Mouse (Mus musculus) lung, adult 2 months (tissue): Measurements from ENCODE around the gene Olfr427. TPM values are rescaled to one million over a fixed set of nuclear protein-coding genes. Genes with fewer than 3 reads are reported as not detected.
A peak's percentile ranks its signal among the peaks of the same experiment; 100 is the strongest.

Source experiments
- DNase-seq: peaks from one replicate; pipeline ENCODE4 v3.0.0; 2022
- H3K4me1 ChIP-seq: fragments of 200-500 bp; 2 replicates; pipeline ENCODE4 v1.6.1; 2011; ENCODE audit warnings: low read length; ENCODE audit not compliant: control insufficient read depth, insufficient read depth
- H3K4me3 ChIP-seq: fragments of 200-500 bp; replicated peaks from 2 replicates; pipeline ENCODE3; 2011; ENCODE audit warnings: low read depth, mild to moderate bottlenecking, control low read depth, low read length; ENCODE audit errors: extremely low read depth
- CTCF ChIP-seq: fragments of 200-500 bp; IDR thresholded peaks from 2 replicates; pipeline ENCODE4 v1.5.1; 2011; ENCODE audit warnings: mild to moderate bottlenecking, low read length, control low read depth; ENCODE audit not compliant: insufficient read depth
- POLR2A ChIP-seq: fragments of 200-500 bp; IDR thresholded peaks from 2 replicates; pipeline ENCODE4 v1.6.1; 2011; ENCODE audit warnings: low read depth, mild to moderate bottlenecking, control low read depth, low read length, borderline replicate concordance; ENCODE audit errors: extremely low read depth
- WGBS: fragments of 180-500 bp; shearing (Covaris S2); methylation state at CpG from one replicate; pipeline ENCODE4 v1.1.7; 2018; 5-methylcytosine and 5-hydroxymethylcytosine counted together
- polyA plus RNA-seq: library from polyadenylated mRNA; depleted of rRNA; stranded (reverse); fragments of >200 nt; gene quantifications from 2 replicates; pipeline ENCODE4 v1.2.3, GENCODE M21; 2012; rRNA removed

Olfr427 gene
- polyA plus RNA-seq, 1 experiment: not detected

GRCm38 (mm10) chr1:174084031-174084430 is 12.7 kb upstream of the Olfr427 start, which contains the start of gene Olfr429:
Olfr429 (plus strand) TSS chr1:174084331.
- TF ChIP-seq POLR2A (no peak), CTCF (no peak)
- no peak within 1 kb of the TSS for H3K4me3 ChIP-seq
- H3K4me1 ChIP-seq: no peaks in the 10 kb centered on the region
- no peak for DNase-seq
- WGBS: 79% methylated on average over 2 of the region's 2 CpGs

- DNase-seq: no peak
- no peaks in the 10 kb centered on the region for H3K4me1 ChIP-seq
- TF ChIP-seq POLR2A (no peak), CTCF (peak; percentile 6; the same call in 1 of the 2 replicates)
- WGBS: 51% methylated on average over 2 of the region's 2 CpGs
- no peak overlapping the region for H3K4me3 ChIP-seq
Observed at GRCm38 (mm10) chr1:174103735-174104134, 7.0 kb downstream of the Olfr427 start.

- no peak within 1 kb of the TSS for H3K4me3 ChIP-seq
- WGBS: 42% methylated on average over 2 of the region's 2 CpGs
- TF ChIP-seq POLR2A (no peak), CTCF (no peak)
- H3K4me1 ChIP-seq: no peaks in the 10 kb centered on the region
- DNase-seq: no peak
Observed at GRCm38 (mm10) chr1:174121062-174121461, 24.4 kb downstream of the Olfr427 start, which contains the start of gene Olfr231. Olfr231 (minus strand) TSS chr1:174121162.

GRCm38 (mm10) chr1:174131217-174131616 is 34.5 kb downstream of the Olfr427 start, which contains the start of gene Olfr424:
Olfr424 (plus strand) TSS chr1:174131517.
- DNase-seq: no peak
- Histone ChIP-seq H3K4me1 (no peaks in the 10 kb centered on the region), H3K4me3 (no peak within 1 kb of the TSS)
- TF ChIP-seq POLR2A (no peak), CTCF (no peak)
- 59% methylated on average over 3 of the region's 3 CpGs for WGBS

- Histone ChIP-seq H3K4me3 (no peak overlapping the region), H3K4me1 (no peaks in the 10 kb centered on the region)
- no peak for DNase-seq
- no peak for TF ChIP-seq POLR2A
- TF ChIP-seq CTCF: no peak
- 69% methylated on average over 3 of the region's 3 CpGs for WGBS
Observed at GRCm38 (mm10) chr1:174131999-174132398, 35.3 kb downstream of the Olfr427 start.

- DNase-seq: no peak
- Histone ChIP-seq H3K4me1 (no peaks in the 10 kb centered on the region), H3K4me3 (no peak overlapping the region)
- no peak for TF ChIP-seq CTCF
- WGBS: 54% methylated on average over 2 of the region's 2 CpGs
Observed at GRCm38 (mm10) chr1:174141384-174141783, 44.7 kb downstream of the Olfr427 start.

- WGBS: 76% methylated on average over 1 of the region's 1 CpGs
- Histone ChIP-seq H3K4me1 (no peaks in the 10 kb centered on the region), H3K4me3 (no peak overlapping the region)
- no peak for TF ChIP-seq CTCF
- TF ChIP-seq POLR2A: no peak
- DNase-seq: no peak
Observed at GRCm38 (mm10) chr1:174146696-174147095, 50.0 kb downstream of the Olfr427 start.

GRCm38 (mm10) chr1:174149289-174149688 is 52.6 kb downstream of the Olfr427 start:
- no peaks in the 10 kb centered on the region for H3K4me1 ChIP-seq
- H3K4me3 ChIP-seq: no peak overlapping the region
- DNase-seq: no peak
- WGBS: 78% methylated on average over 2 of the region's 2 CpGs
- TF ChIP-seq CTCF (no peak), POLR2A (no peak)

Other genes starting within 250 kb of the Olfr427 start
- gene Ifi211, start 183.8 kb upstream of the Olfr427 start, polyA plus RNA-seq: 0.22 TPM in 1 of 2 replicates, not detected in the other
- 5.1 and 5.5 TPM in 2 replicates for gene Mndal, start 154.4 kb upstream of the Olfr427 start, polyA plus RNA-seq
- gene Ifi203, start 154.2 kb upstream of the Olfr427 start, polyA plus RNA-seq: 8.8 and 10.4 TPM in 2 replicates
- gene Ifi202b, start 114.1 kb upstream of the Olfr427 start, polyA plus RNA-seq: 0.17 TPM in 1 of 2 replicates, not detected in the other
- 0.80 and 0.89 TPM in 2 replicates for gene Ifi205, start 65.1 kb upstream of the Olfr427 start, polyA plus RNA-seq
- 0.08 and 0.34 TPM in 2 replicates for gene Olfr433, start 56.2 kb upstream of the Olfr427 start, polyA plus RNA-seq
- gene Olfr432, start 47.7 kb upstream of the Olfr427 start, polyA plus RNA-seq: 0.69 TPM in 1 of 2 replicates, not detected in the other
- not detected in 2 replicates for gene Olfr430, start 30.3 kb upstream of the Olfr427 start, polyA plus RNA-seq
- gene Olfr429, start 12.6 kb upstream of the Olfr427 start, polyA plus RNA-seq: not detected in 2 replicates
- not detected in 2 replicates for gene Olfr231, start 24.3 kb downstream of the Olfr427 start, polyA plus RNA-seq
- not detected in 2 replicates for gene Olfr424, start 34.6 kb downstream of the Olfr427 start, polyA plus RNA-seq
- not detected in 2 replicates for gene Olfr420, start 58.7 kb downstream of the Olfr427 start, polyA plus RNA-seq
- 0.07 and 0.09 TPM in 2 replicates for gene Spta1, start 75.9 kb downstream of the Olfr427 start, polyA plus RNA-seq
- gene Olfr419, start 155.2 kb downstream of the Olfr427 start, polyA plus RNA-seq: not detected in 2 replicates
- 1.2 TPM in 1 of 2 replicates, not detected in the other for gene Mptx1, start 233.6 kb downstream of the Olfr427 start, polyA plus RNA-seq